Mouse (Mus musculus): ENCODE data around the gene Hcfc2. TPM values are rescaled to one million over a fixed set of nuclear protein-coding genes. Genes with fewer than 3 reads are reported as not detected.

The Hcfc2 gene
- total RNA-seq, 2 experiments from 2014 or later: 27.9 to 28.5 TPM

- no peak for DNase-seq (ENCODE audit: low spot score in 2 of 2)
Observed at GRCm38 (mm10) chr10:82768901-82769300, 72.9 kb downstream of the Hcfc2 start.

GRCm38 (mm10) chr10:82770713-82771112, 74.8 kb downstream of the Hcfc2 start:
- no peak for DNase-seq (ENCODE audit: low spot score in 2 of 2)

GRCm38 (mm10) chr10:82771595-82772170, 75.7 kb downstream of the Hcfc2 start:
- DNase-seq (ENCODE audit: low spot score in 2 of 2): no peak

- DNase-seq (ENCODE audit: low spot score in 2 of 2): no peak
Observed at GRCm38 (mm10) chr10:82774841-82775240, 78.9 kb downstream of the Hcfc2 start.

GRCm38 (mm10) chr10:82777075-82777474, 81.1 kb downstream of the Hcfc2 start:
- no peak for DNase-seq (ENCODE audit: low spot score in 2 of 2)

- no peak for DNase-seq (ENCODE audit: low spot score in 2 of 2)
Observed at GRCm38 (mm10) chr10:82777886-82778285, 81.9 kb downstream of the Hcfc2 start.

GRCm38 (mm10) chr10:82778791-82779549, 83.0 kb downstream of the Hcfc2 start:
- DNase-seq (ENCODE audit: low spot score in 2 of 2): no peak

GRCm38 (mm10) chr10:82779831-82780230, 83.9 kb downstream of the Hcfc2 start:
- DNase-seq (ENCODE audit: low spot score in 2 of 2): no peak

- DNase-seq (ENCODE audit: low spot score in 2 of 2): no peak
Observed at GRCm38 (mm10) chr10:82780322-82780721, 84.4 kb downstream of the Hcfc2 start.

- DNase-seq (ENCODE audit: low spot score in 2 of 2): no peak
Observed at GRCm38 (mm10) chr10:82780816-82781215, 84.9 kb downstream of the Hcfc2 start.

GRCm38 (mm10) chr10:82782472-82782871, 86.5 kb downstream of the Hcfc2 start:
- DNase-seq (ENCODE audit: low spot score in 2 of 2): no peak

GRCm38 (mm10) chr10:82789181-82789580, 93.2 kb downstream of the Hcfc2 start:
- DNase-seq (ENCODE audit: low spot score in 2 of 2): no peak

- no peak for DNase-seq (ENCODE audit: low spot score in 2 of 2)
Observed at GRCm38 (mm10) chr10:82790504-82790903, 94.5 kb downstream of the Hcfc2 start.

- DNase-seq (ENCODE audit: low spot score in 2 of 2): no peak
Observed at GRCm38 (mm10) chr10:82791713-82792112, 95.8 kb downstream of the Hcfc2 start.

Other genes with a start within 250 kb of the Hcfc2 start
- not detected for gene Gm1553, start 203.5 kb upstream of the Hcfc2 start, total RNA-seq (2021)
- 10 to 100 TPM; 33.5 to 35.8 TPM for gene 1190007I07Rik, start 72.9 kb upstream of the Hcfc2 start, total RNA-seq (2021)
- gene Tdg, start 66.3 kb upstream of the Hcfc2 start, total RNA-seq (2021): 10 to 100 TPM; 53.0 to 63.8 TPM
- gene Glt8d2, start 5.5 kb upstream of the Hcfc2 start, total RNA-seq (2021): 1 to 10 TPM; 2.5 to 3.2 TPM
- 10 to 100 TPM; 31.3 to 34.0 TPM for gene Nfyb, start 68.0 kb downstream of the Hcfc2 start, total RNA-seq (2021)
- gene Txnrd1, start 137.8 kb downstream of the Hcfc2 start, total RNA-seq (2021): 100 to 1,000 TPM in 1 of 2 experiments, 10 to 100 TPM in 1; 93.9 to 109 TPM
- gene Eid3, start 170.5 kb downstream of the Hcfc2 start, total RNA-seq (2021): 1 to 10 TPM; 4.1 to 5.8 TPM

Measured in adrenal gland, postnatal 4 days (tissue).